Mouse (Mus musculus) cerebellum, adult 2 months (tissue): ENCODE data around the gene Unc119.

Experiments used
- CTCF ChIP-seq: fragments of 200-500 bp; IDR thresholded peaks from 2 replicates; pipeline ENCODE4 v1.5.1; 2011; ENCODE audit warnings: low read depth, mild to moderate bottlenecking, control low read depth, low read length, moderate library complexity, borderline replicate concordance; ENCODE audit not compliant: insufficient read depth
- POLR2A ChIP-seq: fragments of 200-500 bp; IDR thresholded peaks from 2 replicates; pipeline ENCODE4 v1.6.1; 2011; ENCODE audit warnings: low read length, control low read depth, borderline replicate concordance; ENCODE audit not compliant: insufficient read depth

DNA sequence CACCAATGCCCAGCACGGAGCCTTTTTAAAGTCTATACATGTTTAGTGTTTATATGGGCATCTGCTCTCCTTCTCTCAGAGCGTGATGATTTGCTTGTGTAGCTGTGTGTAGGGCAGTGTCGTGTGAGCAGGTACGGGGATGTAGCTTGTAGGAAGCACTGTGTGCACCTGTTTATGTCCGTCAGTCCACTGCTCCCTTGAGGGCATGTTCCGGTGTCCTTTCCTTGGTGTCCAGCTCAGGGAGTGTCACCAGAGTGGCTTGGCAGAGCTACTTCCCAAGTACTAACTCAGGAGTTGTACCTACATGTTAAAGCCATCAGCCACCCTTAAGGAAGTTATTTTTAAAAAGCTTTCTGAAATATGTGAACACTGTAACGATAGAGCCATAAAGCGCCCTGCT lies 6.2 kb upstream of the Unc119 start:
- TF ChIP-seq POLR2A: no peak
- TF ChIP-seq CTCF: no peak
